In the genomic region with DNA sequence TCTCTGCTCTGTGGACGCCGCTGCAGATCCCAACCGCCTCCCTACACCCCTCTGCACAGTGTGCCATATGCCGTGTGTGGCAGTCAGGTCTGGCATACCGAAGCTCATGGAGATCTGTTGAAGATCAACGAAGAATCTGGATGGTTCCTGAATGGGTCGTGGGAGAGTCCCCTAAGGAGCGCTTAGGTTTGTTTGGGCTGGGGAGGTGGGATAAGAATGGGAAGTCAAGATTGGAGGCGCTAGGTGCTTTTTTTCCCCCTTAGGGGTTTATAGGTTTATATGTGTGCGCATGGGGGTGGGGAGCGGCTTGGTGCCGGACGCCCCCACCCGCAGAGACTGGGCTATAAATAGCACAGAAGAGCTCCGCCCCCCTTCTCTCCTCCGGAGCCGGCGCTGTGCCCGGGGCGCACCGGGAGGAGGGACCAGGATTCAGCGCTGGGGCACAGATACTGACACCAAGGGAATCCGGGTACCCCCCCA, we compare ENCODE assay signal across 8 mouse cellular contexts. TPM values are rescaled to one million over a fixed set of nuclear protein-coding genes. Genes with fewer than 3 reads are reported as not detected.
DNase-seq lines count a peak whose midpoint lies in the region; ATAC-seq and TF ChIP-seq lines count a peak whose summit lies in the region.

A gene (plus strand): TSS at position 409 of the 480 bp plus-strand sequence.

- TF ChIP-seq CTCF in E14TG2a.4 (conservative IDR thresholded peaks at IDR 0.05; ENCODE audit: low read length) = no peak

- peak within 1 kb of the TSS; percentile 39 for H3K27ac ChIP-seq in forebrain, embryonic 14.5 days (ENCODE audit: low read depth, low read length)
- H3K27ac ChIP-seq in stomach, embryonic 16.5 days (ENCODE audit: low read length) = peak within 1 kb of the TSS; percentile 79

- DNase-seq in adrenal gland, postnatal 25 days = peak; percentile 71
- peak; percentile 65 for DNase-seq in forebrain, embryonic 14.5 days (ENCODE audit: low spot score)
- peak; percentile 57 to 66 for DNase-seq in heart, postnatal 36 days
- peak; percentile 62 to 69 for DNase-seq in layer of hippocampus, postnatal 25 days (ENCODE audit: extremely low spot score in 1 of 2, low spot score in 1 of 2)
- peak; percentile 19 to 48 for DNase-seq in lung, postnatal 4 days
- DNase-seq in thymus, adult 18-20 months = no peak

- peaks cover 83% of the 10 kb centered on the region for H3K4me1 ChIP-seq in E14TG2a.4 (replicated peaks; ENCODE audit: low read depth, low read length)
- H3K4me1 ChIP-seq in forebrain, embryonic 14.5 days (ENCODE audit: control insufficient read depth, insufficient read depth, low read length) = peaks cover 38% of the 10 kb centered on the region
- peaks cover 29% of the 10 kb centered on the region for H3K4me1 ChIP-seq in stomach, embryonic 16.5 days (ENCODE audit: control insufficient read depth, insufficient read depth, low read length)

- no peaks in the 10 kb centered on the region for H3K9me3 ChIP-seq in E14TG2a.4 (ENCODE audit: low read length)
- H3K9me3 ChIP-seq in forebrain, embryonic 14.5 days (replicated peaks; ENCODE audit: control insufficient read depth, low read length) = no peaks in the 10 kb centered on the region
- H3K9me3 ChIP-seq in stomach, embryonic 16.5 days (replicated peaks; ENCODE audit: control insufficient read depth, low read length) = no peaks in the 10 kb centered on the region

- intact Hi-C loops in heart, postnatal 36 days (cut with DNase I) = no loop called here

- peaks cover 42% of the 10 kb centered on the region for H3K27me3 ChIP-seq in E14TG2a.4 (ENCODE audit: insufficient read depth, low read length)
- no peaks in the 10 kb centered on the region for H3K27me3 ChIP-seq in forebrain, embryonic 14.5 days (replicated peaks; ENCODE audit: control insufficient read depth, insufficient read depth, low read length)
- peaks cover 6% of the 10 kb centered on the region; the same call in 1 of the 2 replicates for H3K27me3 ChIP-seq in stomach, embryonic 16.5 days (ENCODE audit: control insufficient read depth, insufficient read depth, low read length)

- peak within 1 kb of the TSS; percentile 81 for H3K4me3 ChIP-seq in E14TG2a.4 (replicated peaks; ENCODE audit: low read length)
- H3K4me3 ChIP-seq in forebrain, embryonic 14.5 days (ENCODE audit: low read depth, low read length) = peak within 1 kb of the TSS; percentile 48
- peak within 1 kb of the TSS; percentile 48 for H3K4me3 ChIP-seq in stomach, embryonic 16.5 days (replicated peaks; ENCODE audit: low read length)

- H3K9ac ChIP-seq in forebrain, embryonic 14.5 days (ENCODE audit: low read length) = peak within 1 kb of the TSS; percentile 79
- H3K9ac ChIP-seq in stomach, embryonic 16.5 days (ENCODE audit: low read length) = peak within 1 kb of the TSS; percentile 76

- peak within 1 kb of the TSS; percentile 99 for H3K4me2 ChIP-seq in forebrain, embryonic 14.5 days (ENCODE audit: low read length)
- H3K4me2 ChIP-seq in stomach, embryonic 16.5 days (ENCODE audit: low read depth, low read length) = peak within 1 kb of the TSS; percentile 94

- under 1% methylated on average over 22 of the region's 23 CpGs for WGBS in forebrain, embryonic 14.5 days
- WGBS in stomach, embryonic 16.5 days = 2% methylated on average over 20 of the region's 23 CpGs

- H3K36me3 ChIP-seq in E14TG2a.4 (ENCODE audit: insufficient read depth, low read length) = no peaks in the 10 kb centered on the region
- H3K36me3 ChIP-seq in forebrain, embryonic 14.5 days (ENCODE audit: control insufficient read depth, insufficient read depth, low read length) = no peaks in the 10 kb centered on the region
- no peaks in the 10 kb centered on the region for H3K36me3 ChIP-seq in stomach, embryonic 16.5 days (ENCODE audit: control insufficient read depth, insufficient read depth, low read length)

- no peak for ATAC-seq in forebrain, embryonic 14.5 days
- peak; percentile 8; the same call in 1 of the 2 replicates for ATAC-seq in stomach, embryonic 16.5 days (ENCODE audit: insufficient read depth, low FRiP score)

RNA-seq across cellular contexts. Expression of the gene that starts here (rescaled TPM):
- 0.71 and 0.97 TPM in 2 replicates for total RNA-seq in adrenal gland, postnatal 25 days (2021)
- 11.8 and 14.9 TPM in 2 replicates for polyA plus RNA-seq in forebrain, embryonic 14.5 days (2014; fragmentation: Nextera tagmentation; extraction: Ambion mirVana)
- total RNA-seq in heart, postnatal 36 days (2021) = 1 to 10 TPM; 1.3 to 2.2 TPM
- total RNA-seq in layer of hippocampus, postnatal 25 days (2021) = 10 to 100 TPM; 50.9 to 62.3 TPM
- polyA plus RNA-seq in stomach, embryonic 16.5 days (2015; fragmentation: Nextera tagmentation; extraction: Ambion mirVana) = 2.2 and 2.7 TPM in 2 replicates

Comparison
In these comparisons a context has a peak if more than half of its experiments do, and no peak if none do; other contexts are left out.
1. RNA of the gene that starts here (total RNA-seq): 50.9 to 62.3 TPM in layer of hippocampus, postnatal 25 days; 1.3 to 2.2 TPM in heart, postnatal 36 days and 0.71 to 0.97 TPM in adrenal gland, postnatal 25 days; every median in the first group is over 10 times any median in the second.
2. Peak in DNase-seq in adrenal gland, postnatal 25 days; RNA of the gene not detected or under 1 TPM.
3. DNase-seq: peak in forebrain, embryonic 14.5 days (single experiment), heart, postnatal 36 days (2 of 2), layer of hippocampus, postnatal 25 days (2 of 2) and lung, postnatal 4 days (2 of 2); none in thymus, adult 18-20 months (0 of 2).
4. Peak in every context shown above with its lines, with median percentiles within 50 percentile points of each other: H3K4me3 ChIP-seq.